Mouse (Mus musculus) liver, embryonic 13.5 days (tissue): ENCODE data around the gene Olfr56. TPM values are rescaled to one million over a fixed set of nuclear protein-coding genes. Genes with fewer than 3 reads are reported as not detected.

Experiments
- ATAC-seq: fragments of 200-750 bp; cut with Nextera tagmentation; 2 replicates; pipeline ENCODE4 v1.8.0; 2017; ENCODE audit warnings: low read depth, mild to moderate bottlenecking, moderate number of reproducible peaks, moderate library complexity
- DNase-seq: peaks from one replicate; pipeline ENCODE4 v3.0.0; 2022
- H3K27ac ChIP-seq: fragments of 300-500 bp; sonication (generic); 2 replicates; pipeline ENCODE4 v1.5.1; 2015; ENCODE audit warnings: moderate library complexity, mild to moderate bottlenecking, inconsistent platforms
- H3K27me3 ChIP-seq: fragments of 300-500 bp; sonication (generic); 2 replicates; pipeline ENCODE4 v1.6.1; 2015; ENCODE audit warnings: mild to moderate bottlenecking, inconsistent platforms
- H3K36me3 ChIP-seq: fragments of 300-500 bp; sonication (generic); 2 replicates; pipeline ENCODE4 v1.6.1; 2015; ENCODE audit warnings: mild to moderate bottlenecking, inconsistent platforms
- H3K4me1 ChIP-seq: fragments of 300-500 bp; sonication (generic); replicated peaks from 2 replicates; pipeline ENCODE4 v1.6.1; 2015; ENCODE audit warnings: inconsistent platforms
- H3K4me2 ChIP-seq: fragments of 300-500 bp; sonication (generic); 2 replicates; pipeline ENCODE4 v1.6.1; 2015; ENCODE audit warnings: inconsistent platforms, mild to moderate bottlenecking, moderate library complexity
- H3K4me3 ChIP-seq: fragments of 300-500 bp; sonication (generic); replicated peaks from 2 replicates; pipeline ENCODE4 v1.5.1; 2015; ENCODE audit warnings: mild to moderate bottlenecking, inconsistent platforms
- H3K9ac ChIP-seq: fragments of 300-500 bp; sonication (generic); 2 replicates; pipeline ENCODE4 v1.6.1; 2015; ENCODE audit warnings: mild to moderate bottlenecking, inconsistent platforms
- H3K9me3 ChIP-seq: fragments of 300-500 bp; sonication (generic); replicated peaks from 2 replicates; pipeline ENCODE4 v1.6.1; 2016; ENCODE audit warnings: inconsistent platforms
- WGBS: fragments of 180-500 bp; shearing (Covaris S2); methylation state at CpG from one replicate; pipeline ENCODE4 v1.1.7; 2015; ENCODE audit not compliant: insufficient replicate concordance; 5-methylcytosine and 5-hydroxymethylcytosine counted together
- polyA plus RNA-seq: library from polyadenylated mRNA; unstranded; fragments of >200 nt; fragmentation: Nextera tagmentation; extraction: Ambion mirVana; gene quantifications from 2 replicates; pipeline ENCODE4 v1.2.1, GENCODE M21; 2015

Olfr56 gene
- polyA plus RNA-seq, 1 experiment from 2014 or later: 0.05 TPM

- Histone ChIP-seq H3K9ac (no peak overlapping the region), H3K4me2 (no peak overlapping the region), H3K27me3 (no peaks in the 10 kb centered on the region), H3K36me3 (no peaks in the 10 kb centered on the region), H3K9me3 (no peaks in the 10 kb centered on the region), H3K27ac (no peak overlapping the region), H3K4me1 (no peaks in the 10 kb centered on the region), H3K4me3 (no peak overlapping the region)
- WGBS: 46% methylated on average over 1 of the region's 1 CpGs
- DNase-seq: no peak
- ATAC-seq: no peak
Observed at GRCm38 (mm10) chr11:49183172-49183571, 204.5 kb downstream of the Olfr56 start.

Other genes with a start within 250 kb of the Olfr56 start
- gene Rack1, start 178.6 kb upstream of the Olfr56 start, polyA plus RNA-seq: 688 and 710 TPM in 2 replicates
- gene Trim41, start 161.5 kb upstream of the Olfr56 start, polyA plus RNA-seq: 1.7 and 2.4 TPM in 2 replicates
- gene Trim7, start 152.7 kb upstream of the Olfr56 start, polyA plus RNA-seq: 0.06 and 0.09 TPM in 2 replicates
- 1.2 and 1.7 TPM in 2 replicates for gene Gm12184, start 152.2 kb upstream of the Olfr56 start, polyA plus RNA-seq
- 17.0 and 19.8 TPM in 2 replicates for gene Irgm1, start 107.2 kb upstream of the Olfr56 start, polyA plus RNA-seq
- 0.20 and 0.38 TPM in 2 replicates for gene Gm5431, start 76.7 kb upstream of the Olfr56 start, polyA plus RNA-seq
- gene Psme2b, start 32.7 kb upstream of the Olfr56 start, polyA plus RNA-seq: 2.0 and 3.6 TPM in 2 replicates
- 0.54 and 0.65 TPM in 2 replicates for gene 9930111J21Rik1, start 509 bp downstream of the Olfr56 start, polyA plus RNA-seq
- gene Gm12185, start 13.3 kb downstream of the Olfr56 start, polyA plus RNA-seq: not detected in 2 replicates
- 0.67 and 0.78 TPM in 2 replicates for gene Tgtp1, start 15.3 kb downstream of the Olfr56 start, polyA plus RNA-seq
- gene 9930111J21Rik2, start 72.4 kb downstream of the Olfr56 start, polyA plus RNA-seq: 0.52 and 0.65 TPM in 2 replicates
- gene Tgtp2, start 85.3 kb downstream of the Olfr56 start, polyA plus RNA-seq: 0.22 and 0.59 TPM in 2 replicates
- gene Ifi47, start 97.7 kb downstream of the Olfr56 start, polyA plus RNA-seq: 7.3 and 7.4 TPM in 2 replicates
- gene Olfr1396, start 136.0 kb downstream of the Olfr56 start, polyA plus RNA-seq: not detected in 2 replicates
- gene Olfr1395, start 163.4 kb downstream of the Olfr56 start, polyA plus RNA-seq: not detected in 2 replicates
- gene Olfr1394, start 175.5 kb downstream of the Olfr56 start, polyA plus RNA-seq: not detected in 2 replicates
- 0.78 and 0.81 TPM in 2 replicates for gene Btnl9, start 208.3 kb downstream of the Olfr56 start, polyA plus RNA-seq
- gene Zfp62, start 224.4 kb downstream of the Olfr56 start, polyA plus RNA-seq: 10.7 and 14.2 TPM in 2 replicates